Mouse (Mus musculus) limb, embryonic 13.5 days (tissue): Measurements from ENCODE around the gene Ski. TPM values are rescaled to one million over a fixed set of nuclear protein-coding genes. Genes with fewer than 3 reads are reported as not detected.

Experiments used
- ATAC-seq: fragments of 200-750 bp; cut with Nextera tagmentation; 2 replicates; pipeline ENCODE4 v1.8.0; 2017; ENCODE audit warnings: low read depth, moderate number of reproducible peaks, moderate TSS enrichment; ENCODE audit not compliant: low FRiP score
- H3K27ac ChIP-seq: fragments of 300-500 bp; sonication (generic); 2 replicates; pipeline ENCODE4 v1.5.1; 2015; ENCODE audit warnings: inconsistent platforms, mild to moderate bottlenecking, moderate library complexity
- H3K27me3 ChIP-seq: fragments of 300-500 bp; sonication (generic); 2 replicates; pipeline ENCODE4 v1.6.1; 2015; ENCODE audit warnings: mild to moderate bottlenecking, inconsistent platforms
- H3K36me3 ChIP-seq: fragments of 300-500 bp; sonication (generic); 2 replicates; pipeline ENCODE4 v1.6.1; 2015; ENCODE audit warnings: inconsistent platforms, mild to moderate bottlenecking, moderate library complexity
- H3K4me1 ChIP-seq: fragments of 300-500 bp; sonication (generic); 2 replicates; pipeline ENCODE4 v1.6.1; 2015; ENCODE audit warnings: inconsistent platforms
- H3K4me2 ChIP-seq: fragments of 300-500 bp; sonication (generic); replicated peaks from 2 replicates; pipeline ENCODE4 v1.6.1; 2015; ENCODE audit warnings: inconsistent platforms, mild to moderate bottlenecking, moderate library complexity
- H3K4me3 ChIP-seq: fragments of 300-500 bp; sonication (generic); 2 replicates; pipeline ENCODE4 v1.5.1; 2015; ENCODE audit warnings: moderate library complexity, mild to moderate bottlenecking, inconsistent platforms
- H3K9ac ChIP-seq: fragments of 300-500 bp; sonication (generic); 2 replicates; pipeline ENCODE4 v1.6.1; 2015; ENCODE audit warnings: mild to moderate bottlenecking, inconsistent platforms
- H3K9me3 ChIP-seq: fragments of 300-500 bp; sonication (generic); 2 replicates; pipeline ENCODE4 v1.6.1; 2016; ENCODE audit warnings: inconsistent platforms
- WGBS: fragments of 180-500 bp; shearing (Covaris S2); methylation state at CpG from one replicate; pipeline ENCODE4 v1.1.7; 2015; 5-methylcytosine and 5-hydroxymethylcytosine counted together
- polyA plus RNA-seq: library from polyadenylated mRNA; unstranded; fragments of >200 nt; fragmentation: Nextera tagmentation; extraction: Ambion mirVana; gene quantifications from 2 replicates; pipeline ENCODE4 v1.2.1, GENCODE M21; 2015

The Ski gene
- polyA plus RNA-seq, 1 experiment from 2014 or later = 24.8 TPM

DNA sequence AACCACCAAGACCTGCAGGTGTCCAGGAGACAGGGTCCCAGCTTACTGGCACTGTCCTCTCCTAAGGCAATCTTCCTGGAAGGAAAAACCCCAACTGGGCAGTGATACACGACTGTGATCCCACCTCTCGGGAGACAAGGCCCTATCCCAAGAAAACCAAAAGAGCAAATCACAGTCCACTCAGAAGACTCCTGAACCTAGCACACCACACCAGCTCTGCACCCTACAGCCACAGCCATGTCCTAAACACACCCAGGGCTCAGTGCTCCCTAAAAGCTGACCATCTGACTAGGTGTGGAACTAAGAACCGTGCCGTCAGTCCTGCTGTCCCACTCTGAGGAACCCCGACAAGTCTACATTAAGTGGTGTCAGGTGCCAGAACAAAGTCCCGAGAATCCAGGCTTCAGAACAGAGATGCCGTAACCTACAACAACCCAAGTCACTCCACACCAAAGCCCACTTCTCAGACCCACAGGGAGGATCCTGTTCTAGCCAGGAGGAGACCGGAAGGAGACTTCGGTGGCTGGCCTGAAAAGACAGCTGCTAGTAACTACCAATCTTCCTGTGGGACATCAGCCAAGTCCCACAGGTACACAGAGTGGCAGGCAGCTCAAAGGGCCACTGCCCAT is 4.2 kb downstream of the Ski start:
- Histone ChIP-seq H3K4me3 (peak overlapping the region; percentile 98), H3K27me3 (no peaks in the 10 kb centered on the region), H3K4me1 (peaks cover 75% of the 10 kb centered on the region), H3K4me2 (peak overlapping the region; percentile 96), H3K9ac (peak overlapping the region; percentile 100), H3K36me3 (peaks cover 14% of the 10 kb centered on the region), H3K27ac (no peak overlapping the region), H3K9me3 (no peaks in the 10 kb centered on the region)
- WGBS = 67% methylated on average over 9 of the region's 9 CpGs
- no peak for ATAC-seq

DNA sequence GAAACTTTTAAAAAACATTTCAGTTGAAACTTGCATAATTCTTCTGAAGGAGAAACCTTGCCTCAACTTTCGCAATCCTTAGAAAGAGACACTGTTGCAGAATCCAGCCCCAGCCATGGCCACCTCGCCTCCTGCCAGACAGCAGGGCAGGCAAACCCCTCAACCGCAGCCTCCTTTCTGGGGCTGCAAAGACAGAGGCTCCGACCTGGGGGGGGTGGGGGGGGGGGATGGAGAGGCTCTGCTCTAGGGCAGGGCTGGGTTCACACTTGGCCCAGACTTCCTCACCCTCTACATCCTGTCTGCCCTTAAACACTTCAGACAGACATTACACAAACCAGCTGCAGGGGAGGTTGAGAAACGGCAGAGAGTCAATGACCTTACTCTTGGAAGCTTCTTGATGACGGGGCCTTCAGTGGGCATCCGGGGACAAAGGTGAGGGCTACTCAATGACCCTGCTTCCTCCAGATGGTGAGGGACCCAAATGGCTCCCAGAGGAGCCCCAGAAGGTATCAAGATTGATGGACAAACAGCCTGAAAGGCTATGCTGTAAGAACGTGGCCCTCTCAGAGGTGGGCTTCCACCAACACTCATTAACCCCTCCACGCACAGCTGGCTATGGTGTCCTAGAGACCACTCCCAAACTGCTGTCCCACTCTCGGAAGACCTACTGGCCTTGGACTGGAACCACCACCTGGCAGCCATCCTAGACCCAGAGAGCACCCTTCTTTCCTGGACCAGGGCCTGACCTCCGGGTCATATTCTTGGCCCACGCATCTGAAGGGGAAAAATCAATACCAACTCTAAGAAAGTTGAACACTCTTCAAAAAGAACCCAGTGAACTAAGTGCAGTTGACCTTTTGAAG is 4.9 kb downstream of the Ski start:
- Histone ChIP-seq H3K9me3 (no peaks in the 10 kb centered on the region), H3K27me3 (no peaks in the 10 kb centered on the region), H3K4me1 (peaks cover 83% of the 10 kb centered on the region), H3K4me2 (peak overlapping the region; percentile 96), H3K9ac (peak overlapping the region; percentile 50), H3K27ac (0 out of 2 replicates have a peak overlapping the region, but pooled peaks have one; percentile 44), H3K4me3 (peak overlapping the region; percentile 98), H3K36me3 (peaks cover 16% of the 10 kb centered on the region)
- 38% methylated on average over 12 of the region's 12 CpGs for WGBS
- ATAC-seq = no peak

DNA sequence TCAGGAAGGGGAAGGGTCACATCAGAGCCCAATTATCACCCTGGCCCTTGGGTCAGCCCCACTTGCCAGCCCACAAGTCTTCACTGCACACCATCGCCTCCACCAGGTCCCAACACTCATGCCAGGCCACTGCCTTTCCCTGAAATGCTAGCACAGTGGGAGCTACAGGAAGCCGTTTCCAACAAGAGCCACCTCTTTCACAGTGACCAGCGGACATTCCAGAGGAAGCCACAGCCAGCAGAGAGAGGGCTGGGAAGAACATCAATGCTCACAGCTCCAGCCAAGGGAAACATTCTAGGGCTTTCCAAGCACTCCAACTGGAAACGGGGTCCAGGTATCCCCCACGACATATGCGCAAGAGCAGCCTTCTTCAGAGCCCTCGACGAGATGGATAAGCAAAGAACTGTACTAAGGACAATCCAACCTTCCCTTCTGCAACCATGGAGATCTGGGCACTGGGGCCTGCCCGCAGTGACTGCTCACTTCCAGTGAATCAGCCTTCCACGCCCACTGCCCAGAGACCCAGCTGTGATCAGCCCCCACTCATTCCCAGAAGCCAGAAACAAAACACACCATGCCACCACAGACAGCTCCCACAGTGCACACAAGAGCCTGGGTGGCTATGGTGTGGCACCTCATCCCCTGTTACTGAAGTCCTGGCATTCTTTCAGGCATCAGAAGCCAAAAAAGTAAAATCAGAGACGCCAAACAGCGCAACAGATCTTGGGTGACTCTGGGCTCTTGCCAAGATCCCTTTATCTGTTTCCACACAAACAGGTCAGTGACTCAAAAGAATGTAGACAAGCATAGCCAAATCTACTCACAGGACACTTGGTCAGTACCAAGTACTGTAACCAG is 6.4 kb downstream of the Ski start:
- no peaks in the 10 kb centered on the region for H3K9me3 ChIP-seq
- H3K36me3 ChIP-seq = peaks cover 24% of the 10 kb centered on the region
- H3K4me1 ChIP-seq = peaks cover 96% of the 10 kb centered on the region
- H3K4me2 ChIP-seq = peak overlapping the region; percentile 96
- no peaks in the 10 kb centered on the region for H3K27me3 ChIP-seq
- no peak for ATAC-seq
- peak overlapping the region; percentile 1 for H3K4me3 ChIP-seq
- H3K27ac ChIP-seq = peak overlapping the region; percentile 44; the same call in 1 of the 2 replicates
- 58% methylated on average over 12 of the region's 12 CpGs for WGBS
- H3K9ac ChIP-seq = peak overlapping the region; percentile 39

DNA sequence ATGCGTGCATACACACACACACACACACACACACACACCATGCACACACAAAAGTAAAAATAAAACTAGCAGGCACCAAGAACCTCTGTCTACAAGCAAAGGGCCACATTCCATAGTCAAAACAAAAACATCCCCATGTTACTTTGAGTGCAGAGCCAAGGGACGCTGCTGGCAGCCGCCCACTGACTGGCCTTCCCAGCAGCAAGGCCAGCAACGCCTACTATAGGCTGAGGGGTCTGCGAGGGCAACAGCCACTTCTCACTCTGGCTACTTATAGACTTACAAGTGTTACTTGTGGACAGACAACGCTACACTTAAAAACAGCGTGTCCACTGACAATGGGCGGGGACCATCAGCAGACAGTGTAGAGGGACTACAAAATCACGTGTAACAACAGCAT is 7.2 kb downstream of the Ski start:
- Histone ChIP-seq H3K36me3 (peaks cover 32% of the 10 kb centered on the region), H3K4me2 (peak overlapping the region; percentile 96), H3K9ac (no peak overlapping the region), H3K27ac (no peak overlapping the region), H3K4me1 (peaks cover 94% of the 10 kb centered on the region), H3K9me3 (no peaks in the 10 kb centered on the region), H3K27me3 (no peaks in the 10 kb centered on the region), H3K4me3 (no peak overlapping the region)
- WGBS = 57% methylated on average over 9 of the region's 9 CpGs
- no peak for ATAC-seq

DNA sequence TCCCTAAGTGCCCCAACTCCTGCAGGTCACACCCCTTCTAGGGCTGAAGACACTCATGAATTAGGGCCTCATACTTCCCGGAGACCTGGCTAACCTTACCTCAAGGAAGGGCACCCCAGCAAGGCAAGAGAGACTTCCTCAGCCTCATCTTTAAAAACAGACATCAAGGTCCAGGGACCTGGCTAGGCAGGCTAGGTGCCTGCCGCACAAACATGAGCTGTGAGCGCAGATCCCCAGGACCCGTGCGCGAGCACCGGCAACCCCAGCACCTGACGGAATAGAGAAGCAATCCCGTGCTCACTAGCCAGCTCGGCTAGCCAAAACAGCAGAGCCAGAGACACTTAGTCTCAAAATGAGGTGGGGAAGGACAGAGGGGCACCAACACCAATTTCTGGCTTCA is 7.6 kb downstream of the Ski start:
- no peak overlapping the region for H3K27ac ChIP-seq
- H3K27me3 ChIP-seq = no peaks in the 10 kb centered on the region

DNA sequence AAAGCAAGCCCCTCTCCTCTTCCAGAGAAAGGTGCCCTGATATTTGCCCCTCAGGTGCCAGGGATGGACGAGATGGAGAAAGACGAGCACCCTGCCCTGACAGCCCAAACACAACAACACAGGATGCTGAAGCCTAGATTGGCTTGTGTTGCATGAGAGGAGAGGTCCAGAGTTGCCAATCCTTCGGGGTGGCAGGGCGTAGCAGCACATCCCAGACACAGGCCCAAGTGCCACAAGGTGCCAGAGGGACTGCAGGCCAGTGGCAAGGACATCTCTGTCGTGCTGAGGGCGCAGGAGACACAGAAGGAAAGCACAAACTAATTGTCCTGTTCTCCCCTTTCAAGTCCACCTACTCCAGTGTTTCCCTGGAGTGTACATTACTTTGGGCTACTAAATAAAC is 8.2 kb downstream of the Ski start:
- no peak for ATAC-seq
- H3K4me1 ChIP-seq = peaks cover 89% of the 10 kb centered on the region
- no peaks in the 10 kb centered on the region for H3K27me3 ChIP-seq
- peaks cover 35% of the 10 kb centered on the region for H3K36me3 ChIP-seq
- no peak overlapping the region for H3K4me3 ChIP-seq
- WGBS = 78% methylated on average over 6 of the region's 6 CpGs
- no peaks in the 10 kb centered on the region for H3K9me3 ChIP-seq
- peak overlapping the region; percentile 43 for H3K9ac ChIP-seq
- H3K27ac ChIP-seq = no peak overlapping the region
- H3K4me2 ChIP-seq = peak overlapping the region; percentile 96; the same call in 1 of the 2 replicates

More for the DNA sequence above, 7.6 kb downstream of the Ski start:
- no peak for ATAC-seq
- Histone ChIP-seq H3K9me3 (no peaks in the 10 kb centered on the region), H3K4me1 (peaks cover 90% of the 10 kb centered on the region), H3K9ac (no peak overlapping the region; the same call in 1 of the 2 replicates), H3K36me3 (peaks cover 35% of the 10 kb centered on the region), H3K4me3 (no peak overlapping the region), H3K4me2 (peak overlapping the region; percentile 96)
- 66% methylated on average over 10 of the region's 10 CpGs for WGBS

DNA sequence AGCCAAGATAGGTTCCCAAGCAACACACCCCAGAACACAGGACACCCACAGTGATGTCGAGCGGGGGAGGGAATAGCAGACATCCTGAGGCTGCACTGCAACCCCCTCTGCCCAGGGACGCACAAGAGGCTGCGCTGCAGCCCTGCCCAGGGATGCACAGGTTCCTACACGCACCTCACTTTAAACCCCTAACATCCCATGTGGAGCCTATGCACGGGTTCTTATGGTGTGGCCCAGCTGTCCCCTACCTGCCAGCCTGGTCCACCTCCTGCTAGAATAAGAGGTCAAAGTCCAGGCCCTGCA is 8.7 kb downstream of the Ski start:
- no peak for ATAC-seq
- peak overlapping the region; percentile 23 for H3K4me2 ChIP-seq
- peaks cover 35% of the 10 kb centered on the region for H3K36me3 ChIP-seq
- H3K4me3 ChIP-seq = no peak overlapping the region
- peaks cover 89% of the 10 kb centered on the region for H3K4me1 ChIP-seq
- 73% methylated on average over 6 of the region's 6 CpGs for WGBS
- H3K27me3 ChIP-seq = no peaks in the 10 kb centered on the region
- H3K27ac ChIP-seq = no peak overlapping the region
- peak overlapping the region; percentile 43 for H3K9ac ChIP-seq
- no peaks in the 10 kb centered on the region for H3K9me3 ChIP-seq

DNA sequence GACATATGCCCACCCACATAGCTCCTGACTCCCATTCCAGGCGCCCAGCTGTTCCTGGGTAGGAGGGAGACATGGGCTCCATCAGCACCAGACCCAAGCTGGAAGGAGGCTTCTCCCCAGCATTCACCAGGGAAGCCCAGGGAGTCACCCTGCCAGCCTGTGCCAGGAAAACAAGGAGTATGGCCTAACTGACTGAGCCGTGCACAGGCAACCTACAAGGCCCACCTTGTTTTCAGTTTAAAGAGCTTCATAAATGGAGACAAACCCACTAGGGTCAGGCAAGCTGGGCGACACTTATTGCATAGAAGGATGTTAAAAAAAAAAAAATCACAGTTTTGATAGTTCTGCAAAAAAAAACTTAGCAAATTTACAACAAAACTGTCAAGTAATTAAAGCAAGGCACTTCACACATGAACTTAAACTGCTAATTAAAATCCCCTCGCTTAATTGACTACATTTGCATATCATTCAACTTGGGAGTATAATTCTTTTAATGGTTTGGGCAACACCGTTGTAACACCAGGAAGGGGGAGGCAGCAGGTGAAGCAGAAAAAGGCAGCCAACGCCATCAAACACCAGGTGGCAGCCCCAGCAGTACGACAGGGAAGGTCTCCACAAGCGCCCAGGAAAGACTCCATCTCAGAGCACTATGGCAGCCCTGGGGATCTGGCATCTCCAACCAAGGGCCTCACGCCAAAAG is 9.2 kb downstream of the Ski start:
- Histone ChIP-seq H3K4me3 (no peak overlapping the region), H3K9me3 (no peaks in the 10 kb centered on the region), H3K27ac (no peak overlapping the region), H3K36me3 (peaks cover 35% of the 10 kb centered on the region), H3K4me1 (peaks cover 89% of the 10 kb centered on the region), H3K27me3 (no peaks in the 10 kb centered on the region), H3K4me2 (peak overlapping the region; percentile 23), H3K9ac (no peak overlapping the region)
- no peak for ATAC-seq
- WGBS = 53% methylated on average over 9 of the region's 9 CpGs

DNA sequence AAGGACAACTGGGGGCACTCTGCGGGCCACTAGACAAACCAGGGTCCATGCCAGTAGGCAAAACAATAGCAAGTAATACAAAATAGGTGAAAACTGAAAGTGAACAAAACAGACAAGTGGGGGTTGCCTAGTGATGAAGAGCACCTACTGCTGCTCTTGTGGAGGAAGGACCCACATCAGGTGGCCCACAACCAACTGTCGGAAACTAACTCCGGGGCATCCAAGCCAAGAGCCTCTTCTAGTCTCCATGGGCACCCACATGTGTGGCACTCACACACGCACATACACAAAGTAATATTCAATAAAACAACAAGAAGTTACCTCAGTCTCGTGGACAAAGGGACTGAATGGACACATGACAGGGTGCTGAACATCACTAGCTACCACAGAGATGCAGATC is 12.9 kb downstream of the Ski start:
- H3K27me3 ChIP-seq = no peaks in the 10 kb centered on the region
- H3K4me1 ChIP-seq = peaks cover 86% of the 10 kb centered on the region
- WGBS = 92% methylated on average over 5 of the region's 5 CpGs
- H3K27ac ChIP-seq = no peak overlapping the region
- H3K36me3 ChIP-seq = peaks cover 31% of the 10 kb centered on the region
- no peak overlapping the region for H3K4me3 ChIP-seq
- ATAC-seq = no peak
- H3K9ac ChIP-seq = no peak overlapping the region
- no peaks in the 10 kb centered on the region for H3K9me3 ChIP-seq
- no peak overlapping the region for H3K4me2 ChIP-seq

DNA sequence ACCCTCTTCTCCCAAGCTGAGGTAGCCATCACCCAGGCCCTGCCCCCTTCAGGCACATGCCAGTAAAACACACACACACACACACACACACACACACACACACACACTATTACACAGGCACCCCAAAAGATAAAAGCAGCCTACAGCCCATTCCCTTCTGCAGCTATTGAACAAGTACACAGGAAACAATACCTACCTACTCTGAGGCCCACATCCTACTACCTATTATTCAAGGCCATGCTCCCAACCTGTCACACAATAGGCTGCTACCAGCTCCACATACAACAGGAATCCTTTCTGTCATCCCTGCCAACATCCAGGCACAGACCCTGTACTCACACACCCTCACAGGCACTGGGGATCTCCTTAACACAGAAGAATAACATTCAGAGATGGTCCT is 13.3 kb downstream of the Ski start:
- peaks cover 82% of the 10 kb centered on the region for H3K4me1 ChIP-seq
- no peak overlapping the region for H3K9ac ChIP-seq
- no peaks in the 10 kb centered on the region for H3K27me3 ChIP-seq
- no peak for ATAC-seq
- H3K9me3 ChIP-seq = no peaks in the 10 kb centered on the region
- H3K27ac ChIP-seq = no peak overlapping the region
- H3K4me3 ChIP-seq = no peak overlapping the region
- H3K36me3 ChIP-seq = peaks cover 34% of the 10 kb centered on the region
- no peak overlapping the region for H3K4me2 ChIP-seq

DNA sequence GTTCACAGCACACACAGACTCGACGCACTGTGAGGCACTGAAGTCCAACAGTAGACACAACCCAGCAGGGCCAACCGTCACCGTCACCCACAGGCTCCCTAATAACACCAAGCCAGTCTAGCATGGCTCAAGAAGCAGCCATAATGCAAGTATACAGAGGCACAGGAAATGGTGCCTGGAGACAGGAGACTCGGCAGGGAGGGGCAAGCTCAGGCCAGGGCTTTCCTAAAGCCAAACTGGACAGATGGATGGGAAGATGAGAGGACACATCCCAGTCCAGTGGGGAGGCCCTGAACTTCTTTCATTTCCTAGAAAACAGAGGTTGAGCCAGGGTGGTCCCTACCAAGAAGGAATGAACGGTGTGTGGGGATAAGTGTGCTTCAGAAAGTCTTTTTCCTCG is 13.8 kb downstream of the Ski start:
- ATAC-seq = no peak
- H3K27me3 ChIP-seq = no peaks in the 10 kb centered on the region
- WGBS = 69% methylated on average over 7 of the region's 7 CpGs
- H3K9me3 ChIP-seq = no peaks in the 10 kb centered on the region
- H3K9ac ChIP-seq = no peak overlapping the region
- H3K4me1 ChIP-seq = peaks cover 82% of the 10 kb centered on the region
- no peak overlapping the region for H3K4me3 ChIP-seq
- no peak overlapping the region for H3K4me2 ChIP-seq
- H3K27ac ChIP-seq = 0 out of 2 replicates have a peak overlapping the region, but pooled peaks have one; percentile 48
- peaks cover 36% of the 10 kb centered on the region for H3K36me3 ChIP-seq
